29 mouse cellular contexts compared by ENCODE assay signal in genomic region chr7:131605481-131605880, GRCm38 (mm10). TPM values are rescaled to one million over a fixed set of nuclear protein-coding genes. Genes with fewer than 3 reads are reported as not detected.
"Had no signal": no experiment of that assay in that cellular context is flagged by ENCODE, and none has a peak within 500 bp of the region (broad histone marks: within the 10 kb centered on the region; RNA-seq: fewer than 3 reads in every experiment).

No protein-coding gene starts in this region.

- DNase-seq: kidney, adult 2 months; kidney, postnatal 25 days; layer of hippocampus, adult 9-11 months; liver, postnatal 0 days; lung, embryonic 14.5 days; midbrain, embryonic 14.5 days; retina, postnatal 1 day; right cerebral cortex, postnatal 25 days; spleen, adult 18-20 months; thymus, postnatal 25 days had no signal

- H3K36me3 ChIP-seq: limb, embryonic 12.5 days; limb, embryonic 15.5 days; neural tube, embryonic 13.5 days; stomach, embryonic 15.5 days had no signal

- H3K9ac ChIP-seq: limb, embryonic 12.5 days; limb, embryonic 15.5 days; liver, embryonic 14.5 days; liver, postnatal 0 days; lung, embryonic 14.5 days; neural tube, embryonic 13.5 days; stomach, embryonic 15.5 days had no signal

- ATAC-seq: liver, postnatal 0 days; lung, postnatal 0 days had no signal

- H3K4me3 ChIP-seq: layer of hippocampus, adult 2 months; limb, embryonic 12.5 days; limb, embryonic 15.5 days; myocyte; neural tube, embryonic 13.5 days; stomach, embryonic 15.5 days had no signal

- H3K4me2 ChIP-seq: limb, embryonic 12.5 days; limb, embryonic 15.5 days; liver, embryonic 11.5 days; lung, embryonic 14.5 days; neural tube, embryonic 13.5 days; stomach, embryonic 15.5 days had no signal

- H3K27ac ChIP-seq: kidney, postnatal 0 days; layer of hippocampus, adult 2 months; limb, embryonic 12.5 days; limb, embryonic 15.5 days; liver, embryonic 14.5 days; macrophage; neural tube, embryonic 13.5 days; stomach, embryonic 15.5 days had no signal

- H3K9me3 ChIP-seq: limb, embryonic 12.5 days; limb, embryonic 15.5 days; neural tube, embryonic 13.5 days; stomach, embryonic 15.5 days had no signal

- H3K27me3 ChIP-seq: limb, embryonic 15.5 days; stomach, embryonic 15.5 days had no signal

- H3K4me1 ChIP-seq: limb, embryonic 15.5 days; stomach, embryonic 15.5 days had no signal

RNA-seq across cellular contexts. Expression of gene Hmx2, which starts 56.9 kb away (rescaled TPM):
- total RNA-seq: layer of hippocampus, adult 2 months; layer of hippocampus, postnatal 25 days; left cerebral cortex, adult 18-20 months; left cerebral cortex, postnatal 10 days; left cerebral cortex, postnatal 36 days; monocyte, adult 5-6 weeks; neutrophil, adult 5-6 weeks had no signal
- polyA plus RNA-seq: kidney, embryonic 14.5 days; limb, embryonic 12.5 days; limb, embryonic 15.5 days; liver, embryonic 11.5 days; liver, embryonic 14.5 days; liver, postnatal 0 days; lung, embryonic 14.5 days; lung, postnatal 0 days; macrophage; thymus, postnatal 0 days had no signal
